Mouse (Mus musculus): ENCODE measurements at regions not wholly inside any gene's neighbourhood (a gene's known extent, or its start where the extent isn't known, plus 50 kb on each side); places are given as distances from the start of the nearest gene placed in this dataset.
A peak's percentile ranks its signal among the peaks of the same experiment; 100 is the strongest.

DNA sequence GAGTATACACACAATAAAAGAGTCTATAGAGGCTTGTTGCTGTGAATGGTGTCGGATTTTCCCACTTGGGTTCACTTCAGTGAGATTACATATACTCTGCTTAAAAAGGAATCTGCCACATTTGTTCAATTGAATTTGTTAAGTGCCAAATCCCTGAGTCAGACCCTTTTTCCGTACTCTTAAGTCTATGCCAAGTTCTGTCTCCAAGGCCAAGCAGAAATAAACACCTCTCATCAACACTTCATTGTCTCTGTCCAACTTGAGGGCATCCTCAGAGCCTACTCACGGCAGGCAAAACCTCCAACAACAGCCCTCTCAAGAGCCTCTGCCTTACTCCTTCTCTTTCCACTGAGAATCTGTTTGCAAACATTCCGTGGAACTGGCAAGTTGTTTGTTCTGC lies 325.6 kb upstream of the Nr2f2 start:
- no peak for DNase-seq
- intact Hi-C loops (cut with DNase I), result no loop called here

DNA sequence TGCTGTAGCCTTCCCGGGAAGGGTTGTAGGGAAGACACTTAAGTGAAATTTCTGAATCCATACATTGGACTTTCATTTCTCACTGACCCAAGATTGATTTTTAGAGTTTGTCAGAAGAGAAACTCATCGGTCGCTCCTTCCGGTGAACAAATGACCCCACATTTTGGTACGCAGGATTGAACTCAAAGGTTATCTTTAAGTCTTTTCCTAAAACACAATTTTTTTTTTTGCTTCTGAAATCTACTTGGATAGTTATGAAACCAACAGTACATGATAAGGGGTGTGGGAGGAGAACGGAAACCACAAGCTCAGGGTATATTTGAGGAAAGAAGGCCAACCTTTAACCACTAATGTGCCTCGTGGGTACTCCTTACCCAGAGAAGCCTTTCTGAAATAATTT lies 324.3 kb upstream of the Nr2f2 start:
- intact Hi-C loops (cut with DNase I), result no loop called here
- DNase-seq, result no peak

DNA sequence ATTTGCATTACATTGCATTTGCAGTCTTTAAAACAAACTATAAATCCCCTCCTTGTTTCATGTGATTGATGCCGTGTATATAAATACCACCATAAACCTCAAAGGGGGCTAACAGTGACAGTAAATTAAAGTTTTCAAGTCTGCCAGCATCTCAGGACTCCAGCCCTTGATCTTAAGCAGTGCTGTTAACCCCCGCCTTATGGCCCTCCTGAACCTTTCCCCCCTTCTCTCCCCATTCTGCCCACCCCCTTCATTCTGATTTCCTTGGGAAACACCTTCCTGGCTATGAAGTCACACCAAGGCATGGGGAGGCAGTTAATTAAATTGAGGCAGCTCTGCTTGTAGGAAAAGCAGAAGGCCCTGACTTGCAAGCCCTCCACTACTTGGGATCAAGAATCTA lies 302.5 kb upstream of the Nr2f2 start:
- intact Hi-C loops (cut with DNase I), result no loop called here
- DNase-seq, result no peak

GRCm38 (mm10) chr7:70660162-70660561 lies 293.6 kb upstream of the Nr2f2 start:
- DNase-seq, result no peak
- intact Hi-C loops (cut with DNase I), result no loop called here

DNA sequence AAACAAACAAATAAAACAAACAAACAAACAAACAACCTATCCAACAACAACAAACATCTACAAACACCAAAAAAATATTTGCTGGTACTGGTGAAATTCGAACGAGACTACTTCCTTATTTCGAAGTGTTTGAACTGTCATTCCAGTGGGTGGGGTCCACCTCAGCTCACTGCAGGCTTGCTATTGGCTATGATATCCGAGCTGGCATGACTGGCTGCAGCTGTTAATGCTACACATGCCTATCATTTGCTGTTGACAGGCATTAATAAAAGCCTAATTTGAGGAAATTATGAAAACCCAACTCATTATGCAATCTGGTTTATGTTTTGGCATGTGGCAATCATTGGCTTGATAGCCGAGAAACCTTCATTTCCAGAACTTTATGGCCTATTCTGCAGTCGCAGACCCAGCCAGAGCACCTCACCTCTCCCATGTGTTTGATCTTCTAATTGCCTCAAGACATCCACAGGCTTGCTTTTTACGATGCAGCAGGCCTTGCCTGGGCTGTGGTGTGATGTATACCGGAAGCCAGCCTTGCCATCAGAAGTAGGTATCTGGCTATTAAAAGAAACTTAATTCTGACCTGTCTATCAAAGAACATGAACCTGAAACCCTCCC lies 283.3 kb upstream of the Nr2f2 start:
- no peak for DNase-seq
- intact Hi-C loops (cut with DNase I), result no loop called here

DNA sequence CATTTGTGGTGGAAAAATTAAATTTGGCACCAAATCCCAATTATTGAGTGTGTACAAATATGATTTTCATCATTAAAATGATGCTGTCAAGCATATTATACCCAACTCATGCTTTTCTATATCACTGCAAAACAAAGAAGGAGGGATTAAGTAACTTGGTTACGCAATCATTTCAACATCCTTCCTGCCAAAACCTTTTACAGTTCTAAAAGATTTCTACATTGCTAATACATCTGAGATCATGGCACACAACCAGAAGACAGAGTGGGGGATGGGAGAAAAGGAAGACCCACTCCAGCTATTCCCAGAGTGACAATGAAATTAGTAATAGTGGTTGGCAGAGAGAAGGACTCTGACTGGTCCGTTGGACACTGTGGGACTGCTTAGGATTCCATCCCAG lies 280.3 kb upstream of the Nr2f2 start:
- DNase-seq, result no peak
- intact Hi-C loops (cut with DNase I), result no loop called here

DNA sequence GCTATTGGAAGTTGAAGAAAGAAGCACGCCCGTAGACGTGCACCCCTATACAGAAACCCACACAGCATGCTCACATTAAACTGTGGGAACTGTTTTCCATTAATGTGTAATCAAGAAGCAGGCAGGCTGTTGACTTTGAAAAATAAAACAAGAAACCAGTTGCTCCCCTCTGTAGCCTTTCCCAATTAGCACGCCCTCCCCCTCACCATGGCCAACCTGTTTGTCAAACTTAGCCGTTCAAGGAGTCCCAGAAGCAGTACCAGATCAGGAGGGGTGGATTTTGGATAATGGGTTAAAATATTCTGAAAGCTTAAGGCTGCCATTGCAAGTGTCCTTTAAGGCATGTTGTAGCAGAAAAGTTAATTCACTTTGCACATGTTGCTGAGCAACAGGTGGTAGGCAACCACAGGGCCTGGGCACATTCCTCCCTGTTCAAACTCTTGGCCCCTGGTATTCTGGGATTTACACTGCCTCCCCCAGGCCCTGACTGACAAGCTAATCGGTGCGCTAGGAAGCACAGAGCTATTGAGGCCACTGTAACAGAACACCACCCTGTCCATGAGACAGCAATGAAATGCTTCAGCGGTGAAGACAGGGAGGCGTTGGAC lies 277.3 kb upstream of the Nr2f2 start:
- DNase-seq, result peak; percentile 12 to 13
- intact Hi-C loops (cut with DNase I), result no loop called here

- DNase-seq, result no peak
- intact Hi-C loops (cut with DNase I), result no loop called here
Measured at GRCm38 (mm10) chr7:70643055-70643454, 276.5 kb upstream of the Nr2f2 start.

GRCm38 (mm10) chr7:70641217-70641616 lies 274.7 kb upstream of the Nr2f2 start:
- DNase-seq, result no peak
- intact Hi-C loops (cut with DNase I), result no loop called here

DNA sequence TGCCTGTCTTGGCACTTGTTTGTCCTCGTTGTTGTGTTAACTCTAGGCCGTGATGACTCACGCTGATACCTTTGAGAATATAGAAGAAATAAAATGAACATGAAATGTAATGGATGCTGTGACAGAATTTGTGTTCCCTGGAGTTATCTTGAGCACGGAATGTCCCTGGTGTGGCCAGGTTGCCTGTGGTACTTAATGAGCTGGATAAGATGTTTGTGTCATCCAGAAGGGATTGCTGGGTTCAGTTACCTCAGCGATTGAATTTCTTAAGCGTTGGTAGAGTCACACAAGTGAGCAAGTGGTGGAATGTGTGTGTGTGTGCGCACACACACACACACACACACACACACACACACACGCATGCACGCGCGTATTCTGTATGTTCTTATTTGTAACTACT lies 274.0 kb upstream of the Nr2f2 start:
- intact Hi-C loops (cut with DNase I), result no loop called here
- DNase-seq, result no peak

GRCm38 (mm10) chr7:70638161-70638560 lies 271.6 kb upstream of the Nr2f2 start:
- no peak for DNase-seq
- intact Hi-C loops (cut with DNase I), result no loop called here

- peak; percentile 6 to 18 for DNase-seq
- intact Hi-C loops (cut with DNase I), result no loop called here
Measured at GRCm38 (mm10) chr7:70634016-70634415, 267.5 kb upstream of the Nr2f2 start.

DNA sequence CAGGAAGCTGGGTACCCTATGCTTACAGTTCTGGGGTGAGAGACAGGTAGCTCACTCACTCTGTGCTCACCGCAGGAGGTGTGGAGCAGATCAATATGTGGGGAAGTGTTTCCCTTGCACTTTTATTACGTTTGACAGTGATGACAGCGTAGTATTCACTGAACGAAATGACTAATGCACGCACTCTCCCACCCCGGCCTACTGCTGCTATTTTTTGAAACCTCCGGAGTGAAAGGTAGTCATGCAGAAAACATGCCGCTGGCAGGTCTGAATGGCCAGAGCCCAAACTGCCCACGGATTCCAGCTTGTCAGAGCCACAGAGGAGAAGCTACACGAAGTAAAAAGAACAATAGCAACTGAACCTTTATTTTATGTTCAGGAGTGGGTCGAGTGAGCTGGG lies 267.0 kb upstream of the Nr2f2 start:
- peak; percentile 30 to 38 for DNase-seq
- intact Hi-C loops (cut with DNase I), result no loop called here

DNA sequence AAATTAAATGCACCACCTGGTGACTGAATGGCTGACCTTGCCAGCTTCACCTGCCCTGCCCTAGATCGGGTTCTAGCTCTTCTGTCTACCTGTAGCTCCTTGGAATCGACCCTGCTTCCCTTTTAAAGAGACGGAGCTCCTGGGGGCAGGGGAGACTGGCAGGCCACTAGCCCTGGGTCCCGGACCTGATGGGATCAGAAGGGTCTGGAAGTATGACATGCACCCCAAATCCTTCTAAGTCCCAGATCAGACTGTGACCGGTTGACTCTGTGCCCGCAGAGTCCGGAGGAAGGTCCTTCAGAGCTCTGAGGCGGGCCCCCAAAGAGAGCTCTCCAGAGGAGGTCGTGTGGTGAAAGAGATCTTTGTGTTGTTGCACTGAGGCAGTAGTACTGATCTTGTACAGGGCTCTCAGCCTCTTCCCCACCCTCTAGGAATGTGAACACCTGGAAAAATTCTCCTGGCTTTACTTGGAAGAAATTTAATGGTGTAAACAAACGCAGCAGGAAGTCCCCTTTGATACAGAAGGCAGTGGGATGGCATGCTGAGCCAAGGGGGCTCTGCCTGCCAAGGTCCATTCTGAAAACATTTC lies 259.2 kb upstream of the Nr2f2 start:
- intact Hi-C loops (cut with DNase I), result loop anchor here (10.0 kb wide), 1 partner anchor 261 kb away; the partner anchor contains the start of gene Nr2f2
- DNase-seq, result peak in 1 of 2 experiments; percentile 20

DNA sequence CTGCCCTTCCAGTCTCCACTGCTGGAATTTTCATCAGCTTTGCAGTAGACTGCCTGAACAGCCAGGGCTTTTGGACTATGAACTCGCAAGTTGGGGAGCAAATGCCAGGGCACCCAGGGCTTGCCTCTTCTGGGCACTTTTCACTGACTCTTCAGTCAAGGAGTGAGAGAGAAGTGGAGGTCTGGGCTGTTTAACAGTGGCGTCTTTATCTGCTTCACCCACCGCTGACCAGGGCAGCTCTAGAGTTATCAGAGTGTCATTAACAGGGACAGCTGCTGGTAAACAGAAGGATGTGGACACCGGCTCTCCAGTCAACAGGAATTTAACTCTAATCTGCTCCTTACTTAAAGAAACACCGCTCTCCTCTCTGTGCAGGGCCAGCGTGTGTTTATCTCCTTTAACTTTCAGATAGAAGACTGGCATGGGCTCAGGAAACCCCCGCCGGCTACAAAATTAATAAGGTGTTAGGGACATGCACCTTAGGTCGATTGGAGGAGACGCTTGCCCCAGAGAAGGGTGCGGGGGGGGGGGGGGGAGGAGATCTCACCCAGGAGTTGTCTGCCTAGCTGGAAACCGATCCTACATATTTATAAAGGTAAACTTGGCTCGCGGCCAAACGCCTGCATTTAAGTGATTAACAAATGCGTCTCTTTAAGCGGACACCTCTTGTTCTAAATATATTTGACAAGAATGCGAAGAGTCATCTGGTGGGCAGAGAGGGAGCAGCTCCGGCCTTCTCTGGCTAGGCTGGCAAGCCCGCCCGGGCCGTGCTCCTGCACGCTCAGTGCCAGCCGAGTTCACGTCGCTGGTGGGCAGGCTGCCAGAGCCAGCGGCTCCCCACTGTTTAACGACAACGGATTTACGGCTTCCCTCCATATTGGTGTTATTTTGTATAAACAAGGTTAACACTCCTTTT lies 258.4 kb upstream of the Nr2f2 start:
- peak; percentile 70 to 79 for DNase-seq
- intact Hi-C loops (cut with DNase I), result loop anchor here (10.0 kb wide), 1 partner anchor 260 kb away; the partner anchor contains the start of gene Nr2f2

DNA sequence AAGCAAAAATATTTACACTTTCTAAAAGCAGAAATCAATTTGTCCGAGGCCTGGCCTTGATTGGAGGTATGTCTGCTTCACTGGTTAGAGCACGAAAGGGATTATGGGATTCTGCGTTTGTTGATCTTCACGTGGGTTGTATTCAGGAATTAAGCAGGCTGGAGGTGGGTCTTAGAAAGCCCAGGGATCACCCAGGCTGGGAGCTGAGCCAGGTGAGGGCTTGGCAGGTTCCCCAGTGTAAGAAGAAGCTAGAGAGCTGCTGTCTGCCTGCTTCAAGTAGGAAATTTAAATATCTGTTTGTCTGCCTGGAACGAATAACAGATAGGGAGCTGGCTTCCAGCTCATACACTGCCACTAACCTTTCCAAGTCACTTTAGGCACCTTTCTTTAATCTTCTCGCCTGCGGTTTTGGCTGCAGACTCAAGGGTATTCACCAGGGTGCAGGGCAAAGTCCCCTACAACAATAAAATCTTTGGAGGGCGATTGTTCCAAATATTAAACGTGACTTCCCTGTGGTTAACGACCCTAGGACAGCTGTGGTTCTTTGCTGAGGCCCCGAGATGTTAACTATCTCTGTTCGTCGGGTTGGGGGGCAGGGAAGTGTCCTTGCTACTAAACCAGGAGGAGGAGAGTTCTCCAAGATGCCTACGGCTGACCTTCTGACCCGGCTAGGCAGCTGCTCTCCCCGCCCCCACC lies 257.6 kb upstream of the Nr2f2 start:
- peak; percentile 69 to 79 for DNase-seq
- intact Hi-C loops (cut with DNase I), result loop anchor here (10.0 kb wide), 1 partner anchor 259 kb away; the partner anchor contains the start of gene Nr2f2

DNA sequence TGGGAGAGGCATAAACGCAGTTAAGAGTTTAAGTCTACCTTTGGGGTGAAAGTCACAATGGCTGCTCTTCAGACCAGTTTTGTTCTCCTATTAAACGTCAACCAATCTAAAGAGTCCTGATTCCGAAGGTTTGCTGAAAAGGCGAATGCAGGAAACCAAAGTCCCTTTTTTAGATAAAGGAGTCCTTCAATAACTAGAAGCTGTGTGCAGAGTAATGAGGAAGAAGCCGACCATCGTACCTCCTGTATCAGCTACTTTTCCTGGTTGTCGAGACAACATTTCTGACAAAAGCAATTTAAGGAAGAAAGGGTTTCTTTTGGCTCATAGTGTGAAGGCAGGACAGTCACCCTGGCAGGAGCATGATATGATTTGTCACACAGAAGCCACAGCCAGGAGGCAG lies 252.9 kb upstream of the Nr2f2 start:
- DNase-seq, result no peak
- intact Hi-C loops (cut with DNase I), result no loop called here

DNA sequence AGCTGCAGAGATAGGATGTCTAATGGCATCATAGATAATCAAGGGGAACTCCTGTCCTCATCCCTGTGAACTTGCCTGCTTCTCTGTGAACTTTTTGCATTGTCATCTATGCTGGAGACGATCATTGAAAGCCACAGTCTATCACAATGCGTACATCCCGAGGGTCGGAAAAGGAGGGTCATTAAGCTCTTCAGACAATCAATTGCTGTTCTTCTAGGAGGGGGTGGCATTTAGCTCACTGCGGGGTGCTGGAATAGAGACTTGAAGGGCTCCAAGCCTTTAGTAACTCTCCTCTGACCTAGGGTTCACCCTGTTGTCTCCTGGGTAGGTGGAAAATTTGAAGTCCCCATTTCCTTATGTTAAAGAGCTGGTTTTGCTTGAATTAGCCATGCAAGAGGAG lies 251.7 kb upstream of the Nr2f2 start:
- intact Hi-C loops (cut with DNase I), result no loop called here
- DNase-seq, result no peak

GRCm38 (mm10) chr7:70606511-70606910 lies 240.0 kb upstream of the Nr2f2 start:
- intact Hi-C loops (cut with DNase I), result no loop called here
- no peak for DNase-seq

GRCm38 (mm10) chr7:70604471-70605174 lies 238.1 kb upstream of the Nr2f2 start:
- intact Hi-C loops (cut with DNase I), result no loop called here
- DNase-seq, result peak in 1 of 2 experiments; percentile 11

Data from heart, postnatal 10 days (tissue).